Mouse (Mus musculus) MEL (cell line): ENCODE results near the gene Cir1. TPM values are rescaled to one million over a fixed set of nuclear protein-coding genes. Genes with fewer than 3 reads are reported as not detected.

ENCODE experiments used
- DNase-seq: peaks from one replicate; pipeline ENCODE4 v3.0.0; 2011; ENCODE audit warnings: low read depth, low spot score
- H3K27ac ChIP-seq: 2 replicates; pipeline ENCODE4 v1.5.1; 2012; ENCODE audit warnings: low read depth, mild to moderate bottlenecking, control low read depth, low read length, moderate library complexity; ENCODE audit not compliant: control insufficient read depth
- H3K27me3 ChIP-seq, 2 experiments: fragments of 150-350 bp in 1 of 2; sonication (generic) in 1 of 2; 2 replicates each; pipeline ENCODE4 v1.6.1; 2012; ENCODE audit warnings: low read length in 2 of 2, mild to moderate bottlenecking in 2 of 2, improper control_type of control experiment in 1 of 2, moderate library complexity in 1 of 2; ENCODE audit not compliant: insufficient read depth in 2 of 2, control insufficient read depth in 1 of 2
- H3K36me3 ChIP-seq, 2 experiments: 2 replicates each; pipeline ENCODE4 v1.6.1; 2012 to 2014; ENCODE audit warnings: low read length in 2 of 2, improper control_type of control experiment in 1 of 2, inconsistent platforms in 1 of 2, mild to moderate bottlenecking in 1 of 2; ENCODE audit not compliant: insufficient read depth in 2 of 2, control insufficient read depth in 1 of 2
- H3K4me1 ChIP-seq, 2 experiments: fragments of 150-350 bp in 1 of 2; sonication (generic) in 1 of 2; 2 replicates each; pipeline ENCODE4 v1.6.1; 2012; ENCODE audit warnings: low read length in 2 of 2, improper control_type of control experiment in 1 of 2, mild to moderate bottlenecking in 1 of 2; ENCODE audit not compliant: insufficient read depth in 2 of 2, control insufficient read depth in 1 of 2
- H3K4me3 ChIP-seq, 2 experiments: fragments of 150-350 bp in 1 of 2; sonication (generic) in 1 of 2; 2 replicates each; pipeline ENCODE4 v1.5.1; 2012; ENCODE audit warnings: low read depth in 2 of 2, low read length in 2 of 2, mild to moderate bottlenecking in 2 of 2, moderate library complexity in 2 of 2, control low read depth in 1 of 2, improper control_type of control experiment in 1 of 2; ENCODE audit not compliant: control insufficient read depth in 1 of 2, insufficient read depth in 1 of 2
- H3K79me2 ChIP-seq: 2 replicates; pipeline ENCODE4 v1.6.1; 2012; ENCODE audit warnings: mild to moderate bottlenecking, low read length, moderate library complexity; ENCODE audit not compliant: control insufficient read depth, poor library complexity, insufficient read depth
- H3K9ac ChIP-seq: 2 replicates; pipeline ENCODE4 v1.6.1; 2012; ENCODE audit warnings: low read depth, mild to moderate bottlenecking, control low read depth, low read length, moderate library complexity; ENCODE audit not compliant: control insufficient read depth, poor library complexity, severe bottlenecking
- H3K9me3 ChIP-seq: fragments of 150-350 bp; sonication (generic); replicated peaks from 2 replicates; pipeline ENCODE4 v1.6.1; 2012; ENCODE audit warnings: mild to moderate bottlenecking, low read length, improper control_type of control experiment, moderate library complexity; ENCODE audit not compliant: insufficient read depth
- CHD1 ChIP-seq: IDR thresholded peaks from 2 replicates; pipeline ENCODE4 v1.6.1; 2012; ENCODE audit warnings: low read depth, mild to moderate bottlenecking, inconsistent platforms, low read length, improper control_type of control experiment
- CHD2 ChIP-seq: IDR thresholded peaks from 2 replicates; pipeline ENCODE4 v1.6.1; 2011; ENCODE audit warnings: low read length, improper control_type of control experiment
- CTCF ChIP-seq, 3 experiments: IDR thresholded peaks in 2 of 3; conservative IDR thresholded peaks in 1 of 3; 2 replicates each; pipeline ENCODE4 v1.5.1; 2011 to 2012; ENCODE audit warnings: low read length in 3 of 3, low read depth in 2 of 3, mild to moderate bottlenecking in 2 of 3, improper control_type of control experiment in 1 of 3, inconsistent platforms in 1 of 3, mixed read lengths in 1 of 3, moderate library complexity in 1 of 3; ENCODE audit not compliant: control insufficient read depth in 1 of 3, insufficient read depth in 1 of 3, poor library complexity in 1 of 3, severe bottlenecking in 1 of 3
- E2F4 ChIP-seq: IDR thresholded peaks from 2 replicates; pipeline ENCODE4 v1.6.1; 2011; ENCODE audit warnings: low read depth, low read length, improper control_type of control experiment, borderline replicate concordance
- ELF1 ChIP-seq: IDR thresholded peaks from 2 replicates; pipeline ENCODE4 v1.6.1; 2014; ENCODE audit warnings: low read depth, mild to moderate bottlenecking, inconsistent platforms, low read length, improper control_type of control experiment, moderate library complexity
- GABPA ChIP-seq: IDR thresholded peaks from 2 replicates; pipeline ENCODE4 v1.6.1; 2012; ENCODE audit warnings: low read depth, mild to moderate bottlenecking, inconsistent platforms, low read length, improper control_type of control experiment, moderate library complexity
- GATA1 ChIP-seq: IDR thresholded peaks from 2 replicates; pipeline ENCODE4 v1.6.1; 2011; ENCODE audit warnings: low read depth, low read length, improper control_type of control experiment
- HCFC1 ChIP-seq: IDR thresholded peaks from 2 replicates; pipeline ENCODE4 v1.6.1; 2012; ENCODE audit warnings: low read depth, mild to moderate bottlenecking, inconsistent platforms, low read length, improper control_type of control experiment, moderate library complexity
- MAFK ChIP-seq: IDR thresholded peaks from 2 replicates; pipeline ENCODE4 v1.6.1; 2011; ENCODE audit warnings: low read depth, mild to moderate bottlenecking, low read length, improper control_type of control experiment, borderline replicate concordance
- MEF2A ChIP-seq: IDR thresholded peaks from 2 replicates; pipeline ENCODE4 v1.6.1; 2014; ENCODE audit warnings: low read depth, mild to moderate bottlenecking, inconsistent platforms, low read length, improper control_type of control experiment; ENCODE audit not compliant: poor library complexity, insufficient replicate concordance, severe bottlenecking; ENCODE audit errors: extremely low read depth
- MXI1 ChIP-seq: IDR thresholded peaks from 2 replicates; pipeline ENCODE4 v1.6.1; 2011; ENCODE audit warnings: mild to moderate bottlenecking, low read depth, low read length, improper control_type of control experiment
- NELFE ChIP-seq: IDR thresholded peaks from 2 replicates; pipeline ENCODE4 v1.6.1; 2011; ENCODE audit warnings: low read depth, low read length, improper control_type of control experiment
- NRF1 ChIP-seq: IDR thresholded peaks from 2 replicates; pipeline ENCODE4 v1.6.1; 2014; ENCODE audit warnings: low read depth, mild to moderate bottlenecking, inconsistent platforms, low read length, improper control_type of control experiment, moderate library complexity; ENCODE audit not compliant: poor library complexity, insufficient read depth, severe bottlenecking
- POLR2AphosphoS2 ChIP-seq: IDR thresholded peaks from 2 replicates; pipeline ENCODE4 v1.6.1; 2011; ENCODE audit warnings: low read length, improper control_type of control experiment
- POLR2AphosphoS5 ChIP-seq: IDR thresholded peaks from 2 replicates; pipeline ENCODE4 v1.6.1; 2012; ENCODE audit warnings: low read depth, borderline replicate concordance, mild to moderate bottlenecking, inconsistent platforms, low read length, moderate library complexity, mixed read lengths
- RAD21 ChIP-seq: IDR thresholded peaks from 2 replicates; pipeline ENCODE4 v1.6.1; 2011; ENCODE audit warnings: mild to moderate bottlenecking, low read depth, low read length, improper control_type of control experiment
- RCOR1 ChIP-seq: IDR thresholded peaks from 2 replicates; pipeline ENCODE4 v1.6.1; 2012; ENCODE audit warnings: low read depth, mild to moderate bottlenecking, inconsistent platforms, low read length, improper control_type of control experiment
- SIN3A ChIP-seq: IDR thresholded peaks from 2 replicates; pipeline ENCODE4 v1.6.1; 2012; ENCODE audit warnings: low read length, improper control_type of control experiment, inconsistent platforms
- SMC3 ChIP-seq: IDR thresholded peaks from 2 replicates; pipeline ENCODE4 v1.6.1; 2011; ENCODE audit warnings: low read depth, low read length, improper control_type of control experiment
- TAL1 ChIP-seq: IDR thresholded peaks from 2 replicates; pipeline ENCODE4 v1.6.1; 2012; ENCODE audit warnings: mild to moderate bottlenecking, inconsistent platforms, low read length, moderate library complexity, mixed read lengths
- TBP ChIP-seq: IDR thresholded peaks from 2 replicates; pipeline ENCODE4 v1.8.0; 2011; ENCODE audit warnings: low read depth, low read length, improper control_type of control experiment
- TCF12 ChIP-seq: IDR thresholded peaks from 2 replicates; pipeline ENCODE4 v1.6.1; 2014; ENCODE audit warnings: low read depth, mild to moderate bottlenecking, inconsistent platforms, low read length, improper control_type of control experiment, moderate library complexity
- USF1 ChIP-seq: IDR thresholded peaks from 2 replicates; pipeline ENCODE4 v1.6.1; 2014; ENCODE audit warnings: low read depth, mild to moderate bottlenecking, inconsistent platforms, low read length, improper control_type of control experiment, moderate library complexity
- USF2 ChIP-seq, 2 experiments: IDR thresholded peaks; 2 replicates each; pipeline ENCODE4 v1.6.1; 2011 to 2012; ENCODE audit warnings: improper control_type of control experiment in 2 of 2, low read length in 2 of 2, borderline replicate concordance in 1 of 2, inconsistent platforms in 1 of 2, low read depth in 1 of 2, mild to moderate bottlenecking in 1 of 2; ENCODE audit not compliant: insufficient read depth in 1 of 2
- ZC3H11A ChIP-seq: IDR thresholded peaks from 2 replicates; pipeline ENCODE4 v1.6.1; 2012; ENCODE audit warnings: low read depth, mild to moderate bottlenecking, inconsistent platforms, low read length, improper control_type of control experiment
- ZNF384 ChIP-seq: IDR thresholded peaks from 2 replicates; pipeline ENCODE4 v1.6.1; 2012; ENCODE audit warnings: low read depth, mild to moderate bottlenecking, inconsistent platforms, low read length, improper control_type of control experiment
- polyA plus RNA-seq, 2 experiments: library from polyadenylated mRNA; stranded (reverse) in 1 of 2; unstranded in 1 of 2; fragments of >175 nt in 1 of 2; fragments of >200 nt in 1 of 2; gene quantifications; 2 replicates each; pipeline versions ENCODE4 v1.2.1 to v1.2.4; 2012; ENCODE audit warnings: low replicate concordance in 2 of 2, low read depth in 1 of 2; ENCODE audit not compliant: insufficient read length in 2 of 2, insufficient read depth in 1 of 2, missing spikeins in 1 of 2
- total RNA-seq: library from RNA; depleted of rRNA; stranded (reverse); fragments of 300-350 nt; gene quantifications from 2 replicates; pipeline ENCODE4 v1.2.3, GENCODE M21; 2012

Cir1 gene
- total and polyA plus RNA-seq, 3 experiments: 3.4 to 7.7 TPM; not detected in 1

GRCm38 (mm10) chr2:73278131-73278854 lies 34.2 kb downstream of the Cir1 start:
- TF ChIP-seq CTCF (IDR thresholded peaks at IDR 0.05 in 2 of 3, conservative IDR thresholded peaks at IDR 0.05 in 1 of 3; ENCODE audit: control insufficient read depth in 1 of 3, insufficient read depth in 1 of 3, low read depth in 2 of 3, low read length in 3 of 3, poor library complexity in 1 of 3, severe bottlenecking in 1 of 3) (peak; percentile 56 to 86 (median 84)), ZNF384 (peak; percentile 63), SIN3A (peak; percentile 62), USF2 (IDR thresholded peaks at IDR 0.05; ENCODE audit: borderline replicate concordance in 1 of 2, insufficient read depth in 1 of 2, low read depth in 1 of 2, low read length in 2 of 2) (no peak), ELF1 (no peak), ZC3H11A (peak; percentile 77), NRF1 (no peak), E2F4 (no peak), USF1 (no peak), MXI1 (no peak; the same call in 1 of the 2 replicates), GABPA (no peak), GATA1 (no peak), HCFC1 (no peak), MEF2A (no peak), SMC3 (peak; percentile 75), POLR2AphosphoS5 (no peak), RAD21 (peak; percentile 93), CHD2 (no peak), TAL1 (no peak), NELFE (no peak)
- Histone ChIP-seq H3K9me3 (no peaks in the 10 kb centered on the region), H3K4me1 (no peaks in the 10 kb centered on the region), H3K27ac (no peak overlapping the region; the same call in 1 of the 2 replicates), H3K27me3 (no peaks in the 10 kb centered on the region), H3K36me3 (0 out of 4 replicates have a peak, but pooled peaks cover 0 to 2% of the 10 kb centered on the region in 2 experiments), H3K79me2 (no peaks in the 10 kb centered on the region), H3K9ac (peak overlapping the region; percentile 74), H3K4me3 (peak overlapping the region; percentile 86 to 89)
- DNase-seq: peak; percentile 87

- Histone ChIP-seq H3K4me1 (no peaks in the 10 kb centered on the region), H3K36me3 (0 out of 4 replicates have a peak, but pooled peaks cover 0 to 2% of the 10 kb centered on the region in 2 experiments), H3K9me3 (no peaks in the 10 kb centered on the region), H3K27ac (no peak overlapping the region), H3K27me3 (no peaks in the 10 kb centered on the region), H3K79me2 (no peaks in the 10 kb centered on the region), H3K9ac (peak overlapping the region; percentile 74), H3K4me3 (peak overlapping the region; percentile 86 to 89)
- TF ChIP-seq POLR2AphosphoS2 (no peak), RCOR1 (no peak), CHD1 (no peak), TBP (no peak), ELF1 (no peak), CTCF (IDR thresholded peaks at IDR 0.05 in 2 of 3, conservative IDR thresholded peaks at IDR 0.05 in 1 of 3; ENCODE audit: control insufficient read depth in 1 of 3, insufficient read depth in 1 of 3, low read depth in 2 of 3, low read length in 3 of 3, poor library complexity in 1 of 3, severe bottlenecking in 1 of 3) (no peak), POLR2AphosphoS5 (no peak), TAL1 (no peak), MAFK (no peak), USF2 (IDR thresholded peaks at IDR 0.05; ENCODE audit: borderline replicate concordance in 1 of 2, insufficient read depth in 1 of 2, low read depth in 1 of 2, low read length in 2 of 2) (no peak), TCF12 (no peak), GABPA (no peak)
- peak; percentile 34 for DNase-seq
Measured at GRCm38 (mm10) chr2:73277709-73278075, 34.8 kb downstream of the Cir1 start.
